Mouse (Mus musculus): ENCODE measurements at regions not wholly inside any gene's neighbourhood (a gene's known extent, or its start where the extent isn't known, plus 50 kb on each side); places are given as distances from the start of the nearest gene placed in this dataset.
A peak's percentile ranks its signal among the peaks of the same experiment; 100 is the strongest.
"Not testable (repeated sequence)": the region's sequence is repeated elsewhere in the genome, so short reads cannot be mapped to it uniquely, and the experiment has no call there.

- DNase-seq = no peak
Observed at GRCm38 (mm10) chr7:137522450-137522849, 85.0 kb downstream of the Glrx3 start.

- no peak for DNase-seq
Observed at GRCm38 (mm10) chr7:137533476-137533875, 96.1 kb downstream of the Glrx3 start.

DNA sequence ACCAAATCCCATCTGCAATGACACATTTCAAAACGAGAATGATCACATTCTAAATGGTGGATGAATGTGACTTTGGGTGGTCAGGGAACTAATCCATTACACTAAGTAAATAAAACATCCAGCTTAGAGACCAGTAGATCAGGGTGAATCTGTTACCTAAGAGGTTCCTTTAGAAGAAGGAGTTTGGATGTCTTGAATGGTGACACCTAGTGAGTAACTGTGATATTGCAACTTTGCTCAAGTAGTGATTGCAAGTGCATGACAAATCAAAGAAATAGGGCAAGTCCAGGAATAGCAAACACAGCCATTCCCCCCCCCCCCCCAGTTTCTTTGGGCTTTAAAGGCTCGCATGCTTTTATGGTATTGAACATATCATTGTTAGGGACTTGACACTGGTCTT is 112.6 kb downstream of the Glrx3 start:
- DNase-seq = no peak

- no peak for DNase-seq
Observed at GRCm38 (mm10) chr7:137552551-137553198, 115.3 kb downstream of the Glrx3 start.

DNA sequence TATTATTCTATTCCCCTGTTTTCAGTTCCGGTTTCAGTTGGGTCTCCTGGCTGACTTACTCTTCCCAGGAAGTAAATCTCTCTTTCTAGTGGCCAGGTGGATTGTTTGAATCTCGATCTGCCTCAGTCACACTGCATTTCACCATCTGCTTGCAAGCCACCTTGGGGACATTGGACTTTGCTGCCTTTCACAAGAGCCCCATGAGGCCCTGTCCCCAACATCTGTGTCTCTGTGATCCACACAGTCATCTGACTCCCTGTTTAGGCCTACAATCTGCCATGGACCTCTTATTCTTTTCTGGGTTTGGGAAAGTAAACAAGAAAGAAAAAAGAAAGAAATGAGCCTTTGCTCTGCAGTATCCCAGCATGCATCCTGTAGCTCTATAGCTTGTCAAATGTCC is 118.1 kb downstream of the Glrx3 start:
- no peak for DNase-seq

GRCm38 (mm10) chr7:137557439-137557838 is 120.0 kb downstream of the Glrx3 start:
- DNase-seq = no peak

DNA sequence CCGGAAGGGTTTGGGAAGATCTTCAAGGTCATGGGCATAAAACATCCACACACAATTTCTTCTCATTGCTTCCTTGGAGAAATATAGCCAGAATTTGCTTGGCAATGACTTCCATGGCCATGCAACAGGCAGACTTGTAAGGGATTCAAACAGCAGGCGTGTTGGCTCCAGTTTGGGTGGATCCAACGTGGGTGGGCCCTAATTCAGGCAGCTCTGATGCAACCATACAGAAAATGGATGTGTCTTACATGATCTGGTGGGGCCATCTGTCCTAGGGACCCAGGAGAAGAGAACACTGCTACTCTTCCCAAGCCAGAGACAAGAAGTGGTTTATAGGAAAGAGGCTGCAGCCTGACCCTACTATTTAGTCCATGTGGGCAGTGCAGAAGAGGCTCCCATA is 121.5 kb downstream of the Glrx3 start:
- DNase-seq = no peak

GRCm38 (mm10) chr7:137570199-137570598 is 132.8 kb downstream of the Glrx3 start:
- no peak for DNase-seq

DNA sequence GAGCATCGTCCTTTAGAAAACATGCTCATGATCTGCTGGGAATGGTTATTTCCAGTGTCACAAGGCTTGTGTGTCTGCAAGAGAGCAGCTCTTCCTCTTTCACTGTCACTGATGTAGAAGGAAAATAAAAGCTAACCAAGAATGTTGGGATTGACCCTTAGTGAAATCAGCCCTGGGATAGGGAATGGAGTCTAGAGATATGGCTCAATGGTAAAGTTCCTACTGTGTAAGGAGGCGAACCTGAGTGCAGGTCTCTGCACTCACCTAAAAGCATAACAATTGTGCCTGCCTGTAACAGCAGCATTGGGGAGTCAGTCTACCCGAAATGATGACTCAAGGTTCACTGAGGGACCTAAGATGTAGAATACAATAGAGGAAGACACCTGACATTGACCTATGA is 138.1 kb downstream of the Glrx3 start:
- DNase-seq = no peak

DNA sequence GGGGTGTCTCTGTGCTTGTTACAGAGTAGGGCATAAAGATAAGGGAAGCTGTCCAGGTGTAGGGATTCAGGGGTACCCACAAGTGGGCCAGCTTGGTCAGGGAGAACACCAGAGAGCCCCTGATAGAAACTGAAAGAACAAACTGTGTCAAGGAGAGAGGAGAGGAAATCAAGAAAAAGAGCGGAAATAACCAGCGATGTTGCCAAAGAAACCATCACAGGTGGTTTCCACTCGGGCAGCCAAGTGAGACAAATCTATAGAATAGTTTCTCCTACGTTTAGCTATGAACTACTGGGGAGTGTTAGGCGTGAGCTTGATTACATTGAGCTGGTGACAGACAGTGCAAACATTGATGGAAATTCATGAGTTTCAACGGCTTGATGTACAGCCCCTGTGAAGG is 138.8 kb downstream of the Glrx3 start:
- no peak for DNase-seq

- no peak for DNase-seq
Observed at GRCm38 (mm10) chr7:137583556-137583955, 146.1 kb downstream of the Glrx3 start.

- not testable (repeated sequence) for DNase-seq
Observed at GRCm38 (mm10) chr7:137584916-137585315, 147.5 kb downstream of the Glrx3 start.

- DNase-seq = no peak
Observed at GRCm38 (mm10) chr7:137593570-137593969, 156.2 kb downstream of the Glrx3 start.

DNA sequence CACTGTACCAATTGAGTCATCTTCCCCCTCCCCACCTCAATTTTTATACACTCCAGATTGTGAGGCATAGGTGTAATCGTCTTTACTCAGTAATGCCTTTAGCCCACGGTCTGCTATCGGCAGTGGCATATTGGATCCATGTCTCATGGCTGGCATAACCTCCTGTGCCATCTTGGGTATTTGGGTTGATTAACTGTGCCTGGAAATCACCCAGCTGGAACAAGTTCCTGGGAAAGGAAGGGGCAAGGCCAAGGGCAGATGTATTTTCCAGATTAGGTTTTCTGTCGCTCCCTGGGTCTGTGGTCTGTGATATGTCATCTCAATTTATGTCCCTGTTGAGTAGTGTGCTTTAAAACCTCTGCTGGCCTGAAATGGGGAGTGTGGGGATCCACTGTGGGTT is 158.2 kb downstream of the Glrx3 start:
- DNase-seq = peak; percentile 41

GRCm38 (mm10) chr7:137596161-137596560 is 158.7 kb downstream of the Glrx3 start:
- DNase-seq = no peak

DNA sequence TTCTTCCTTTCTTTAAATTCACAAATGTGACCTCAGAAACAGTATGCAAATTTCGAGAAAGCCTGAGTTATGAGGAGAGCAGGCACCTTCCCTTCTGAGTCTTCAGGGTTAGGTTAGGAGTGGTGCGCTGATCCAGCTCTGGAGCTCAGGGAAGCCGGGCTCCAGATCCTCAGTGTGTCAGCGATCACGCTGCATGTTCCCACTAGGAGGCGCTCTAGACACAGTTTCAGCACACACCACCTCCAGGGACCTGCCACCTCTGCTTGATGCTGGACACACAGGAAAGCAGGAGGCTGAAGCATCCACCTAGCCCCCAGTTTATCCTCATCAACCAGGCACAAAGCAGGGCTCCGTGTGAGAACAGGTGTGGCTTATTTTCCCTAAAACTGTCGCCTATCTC is 165.6 kb downstream of the Glrx3 start:
- peak; percentile 49 for DNase-seq

DNA sequence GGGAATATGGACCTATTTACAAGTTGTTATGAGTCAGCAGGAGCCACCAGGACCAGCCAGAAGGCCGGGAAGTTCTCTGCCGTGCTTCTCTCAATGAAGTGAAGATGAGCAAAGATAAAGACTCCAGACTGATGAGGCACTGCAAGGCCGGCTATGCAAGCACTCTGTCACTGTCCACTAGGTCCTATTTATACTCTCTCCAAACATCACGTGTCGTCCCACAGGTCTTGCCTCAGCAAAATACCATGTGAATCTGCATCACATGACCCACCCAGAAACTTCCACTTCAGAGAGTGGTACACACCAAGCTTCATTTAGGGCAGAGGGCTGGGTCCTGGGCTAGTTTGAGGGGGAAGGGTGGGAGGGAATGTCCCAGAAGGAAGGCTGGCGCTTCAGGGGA is 172.3 kb downstream of the Glrx3 start:
- peak; percentile 39 for DNase-seq

DNA sequence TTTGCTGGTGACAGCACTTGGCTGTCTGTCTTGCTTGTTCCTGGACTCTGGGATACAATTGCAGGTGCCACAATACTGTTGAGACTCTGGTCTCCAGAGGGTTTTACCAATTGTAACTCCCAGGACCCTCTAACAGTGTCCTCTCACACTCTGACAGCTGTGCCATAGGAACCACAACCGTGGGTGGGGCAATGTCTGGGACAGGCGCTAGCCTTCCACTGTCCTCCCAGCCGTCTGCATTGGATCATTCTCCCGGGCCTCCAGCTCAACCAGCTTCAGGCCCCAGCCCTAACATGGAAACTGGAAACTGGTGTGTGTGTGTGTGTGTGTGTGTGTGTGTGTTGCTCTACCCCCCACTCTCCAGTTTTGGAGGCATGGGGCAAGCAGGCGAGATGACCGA is 173.9 kb downstream of the Glrx3 start:
- DNase-seq = no peak

DNA sequence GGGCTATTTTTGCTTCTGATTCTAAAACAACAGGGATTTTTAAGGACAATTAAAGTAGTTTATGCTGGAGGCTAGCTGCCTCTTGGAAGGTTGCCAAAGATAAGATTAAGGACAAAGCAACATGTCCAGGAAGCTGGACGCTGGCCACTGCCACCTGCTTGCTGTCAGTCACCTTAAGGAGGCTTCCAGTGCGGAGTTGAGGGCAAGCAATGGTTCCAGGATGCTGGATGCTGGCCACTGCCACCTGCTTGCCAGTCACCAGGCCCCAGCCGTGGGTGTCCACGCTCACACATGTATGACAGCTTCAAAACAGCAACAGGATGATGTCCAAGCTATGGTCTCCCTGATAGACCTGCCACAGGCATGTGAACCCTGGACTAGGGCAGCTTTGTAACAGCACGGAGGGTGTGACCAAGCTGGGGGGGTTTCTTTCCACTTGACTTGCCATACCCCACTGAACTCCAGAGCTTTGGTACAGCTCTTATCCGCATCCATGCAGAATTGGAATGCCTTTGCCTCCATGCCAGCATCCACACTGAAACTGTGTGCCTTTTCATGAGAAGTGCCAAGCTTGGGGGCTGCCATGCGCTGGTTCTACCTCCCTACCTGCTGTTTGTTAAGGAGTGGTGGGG is 174.6 kb downstream of the Glrx3 start:
- no peak for DNase-seq

- DNase-seq = no peak
Observed at GRCm38 (mm10) chr7:137618406-137619133, 181.2 kb downstream of the Glrx3 start.

- no peak for DNase-seq
Observed at GRCm38 (mm10) chr7:137619286-137619789, 181.9 kb downstream of the Glrx3 start.

- DNase-seq = no peak
Observed at GRCm38 (mm10) chr7:137628266-137628665, 190.9 kb downstream of the Glrx3 start.

DNA sequence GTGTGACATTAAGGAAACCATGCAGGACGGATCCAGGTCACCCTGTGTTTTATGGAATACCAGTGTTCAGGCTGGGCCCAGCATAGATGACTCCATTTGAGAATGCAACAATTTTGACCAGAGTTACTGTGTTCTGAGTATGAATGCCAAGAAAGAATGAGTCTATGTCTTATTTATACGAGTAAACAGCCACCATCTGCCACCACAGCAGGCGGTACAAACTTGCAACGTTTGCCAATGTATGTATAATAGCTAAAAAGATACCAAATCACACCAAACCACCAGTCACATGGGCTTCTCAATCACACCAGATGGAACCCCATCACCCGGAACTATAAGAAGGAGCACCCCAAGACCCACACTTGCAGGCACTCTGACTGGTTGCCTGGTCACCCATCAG is 192.1 kb downstream of the Glrx3 start:
- DNase-seq = no peak

DNA sequence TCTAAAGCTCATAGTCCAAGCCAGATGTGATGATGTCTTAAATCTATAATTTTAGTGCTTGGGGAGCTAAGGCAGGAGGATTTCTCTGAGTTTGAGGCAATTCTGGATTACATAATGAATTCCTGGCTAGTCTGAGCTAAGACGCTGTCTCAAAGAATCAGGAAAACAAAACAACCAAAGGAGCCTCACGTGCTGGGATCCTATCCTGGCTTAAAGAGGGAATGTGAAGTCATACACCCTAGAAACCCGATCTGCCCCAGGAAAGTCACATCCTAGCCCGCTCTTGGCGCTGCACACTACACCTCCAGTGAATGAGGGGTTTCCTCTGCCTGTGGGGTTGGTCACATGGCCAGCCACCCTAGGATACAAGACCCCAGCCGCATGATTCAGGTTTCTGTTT is 211.2 kb downstream of the Glrx3 start:
- DNase-seq = no peak
